Mouse (Mus musculus) forebrain, embryonic 13.5 days (tissue): ENCODE measurements around the gene Hmcn1. TPM values are rescaled to one million over a fixed set of nuclear protein-coding genes. Genes with fewer than 3 reads are reported as not detected.

Experiments used
- ATAC-seq: fragments of 200-750 bp; cut with Nextera tagmentation; 2 replicates; pipeline ENCODE4 v1.8.0; 2017
- H3K27ac ChIP-seq: fragments of 300-500 bp; sonication (generic); 2 replicates; pipeline ENCODE4 v1.5.1; 2015; ENCODE audit warnings: inconsistent platforms, mild to moderate bottlenecking, moderate library complexity
- H3K27me3 ChIP-seq: fragments of 300-500 bp; sonication (generic); 2 replicates; pipeline ENCODE4 v1.6.1; 2015; ENCODE audit warnings: mild to moderate bottlenecking, inconsistent platforms
- H3K36me3 ChIP-seq: fragments of 300-500 bp; sonication (generic); 2 replicates; pipeline ENCODE4 v1.6.1; 2015; ENCODE audit warnings: mild to moderate bottlenecking, inconsistent platforms; ENCODE audit not compliant: poor library complexity, severe bottlenecking
- H3K4me1 ChIP-seq: fragments of 300-500 bp; sonication (generic); 2 replicates; pipeline ENCODE4 v1.6.1; 2015; ENCODE audit warnings: inconsistent platforms
- H3K4me2 ChIP-seq: fragments of 300-500 bp; sonication (generic); 2 replicates; pipeline ENCODE4 v1.6.1; 2015; ENCODE audit warnings: inconsistent platforms, mild to moderate bottlenecking, moderate library complexity
- H3K4me3 ChIP-seq: fragments of 300-500 bp; sonication (generic); 2 replicates; pipeline ENCODE4 v1.5.1; 2015; ENCODE audit warnings: mild to moderate bottlenecking, inconsistent platforms
- H3K9ac ChIP-seq: fragments of 300-500 bp; sonication (generic); 2 replicates; pipeline ENCODE4 v1.6.1; 2015; ENCODE audit warnings: mild to moderate bottlenecking, inconsistent platforms
- H3K9me3 ChIP-seq: fragments of 300-500 bp; sonication (generic); replicated peaks from 2 replicates; pipeline ENCODE4 v1.6.1; 2016; ENCODE audit warnings: inconsistent platforms
- WGBS: fragments of 180-500 bp; shearing (Covaris S2); methylation state at CpG from one replicate; pipeline ENCODE4 v1.1.7; 2015; 5-methylcytosine and 5-hydroxymethylcytosine counted together
- polyA plus RNA-seq: library from polyadenylated mRNA; unstranded; fragments of >200 nt; fragmentation: Nextera tagmentation; extraction: Ambion mirVana; gene quantifications from 2 replicates; pipeline ENCODE4 v1.2.1, GENCODE M21; 2015

Hmcn1 gene
- polyA plus RNA-seq, 1 experiment from 2014 or later: 1.1 TPM

GRCm38 (mm10) chr1:150920276-150920675, 73.0 kb downstream of the Hmcn1 start:
- Histone ChIP-seq H3K27ac (no peak overlapping the region), H3K4me3 (no peak overlapping the region), H3K4me1 (0 out of 2 replicates have a peak, but pooled peaks cover 4% of the 10 kb centered on the region), H3K9me3 (no peaks in the 10 kb centered on the region), H3K27me3 (no peaks in the 10 kb centered on the region), H3K4me2 (no peak overlapping the region), H3K9ac (no peak overlapping the region), H3K36me3 (no peaks in the 10 kb centered on the region)
- ATAC-seq: 0 out of 2 replicates have a peak, but pooled peaks have one; percentile 27
- WGBS: 45% methylated on average over 6 of the region's 6 CpGs

DNA sequence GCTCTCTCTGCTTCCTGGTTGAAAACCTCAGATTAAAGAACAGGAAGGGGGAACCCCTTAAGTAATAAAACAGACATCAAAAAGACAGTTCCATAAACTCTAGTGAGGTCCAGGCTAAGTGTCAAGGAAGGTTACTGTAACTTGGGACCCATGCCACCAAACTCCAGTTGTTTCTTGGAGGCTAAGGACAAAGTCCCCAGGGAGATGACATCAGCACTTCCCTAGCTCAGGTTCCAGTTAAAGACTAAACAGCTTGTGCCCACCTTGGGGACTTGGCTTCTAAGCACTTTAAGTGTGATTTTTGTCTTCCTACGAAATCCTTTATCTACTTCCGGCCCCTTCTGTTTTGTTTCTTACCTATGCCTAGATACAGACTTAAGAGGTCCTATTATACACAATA, 78.3 kb downstream of the Hmcn1 start:
- Histone ChIP-seq H3K9me3 (no peaks in the 10 kb centered on the region), H3K27me3 (no peaks in the 10 kb centered on the region), H3K4me3 (no peak overlapping the region), H3K27ac (no peak overlapping the region), H3K4me1 (0 out of 2 replicates have a peak, but pooled peaks cover 4% of the 10 kb centered on the region), H3K9ac (no peak overlapping the region), H3K4me2 (no peak overlapping the region), H3K36me3 (no peaks in the 10 kb centered on the region)
- 87% methylated on average over 2 of the region's 2 CpGs for WGBS
- ATAC-seq: no peak

DNA sequence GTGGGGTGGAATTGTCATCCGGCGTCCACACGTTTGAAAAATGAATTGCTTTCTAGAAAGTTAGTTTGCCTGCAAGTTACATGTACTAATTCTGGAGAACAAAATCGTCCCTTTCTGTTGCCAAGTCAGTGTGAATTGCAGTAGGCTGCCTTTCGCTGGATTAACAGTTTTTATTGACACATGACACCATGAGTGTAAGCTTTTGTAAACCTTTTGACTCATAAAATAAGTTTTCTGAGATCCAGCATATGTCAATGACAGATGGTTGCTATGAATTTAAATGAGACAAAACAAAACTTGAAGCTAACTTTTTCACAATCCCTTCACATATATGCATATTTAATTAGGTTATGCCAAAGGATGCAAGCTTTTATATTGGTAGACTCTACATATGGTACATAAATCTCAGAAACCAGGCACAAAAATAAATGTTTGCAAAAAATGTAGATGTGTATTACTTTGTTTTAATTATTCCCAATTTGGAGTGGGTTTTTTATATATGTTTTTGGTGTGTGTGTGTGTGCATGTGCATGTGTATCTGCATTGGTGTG, 79.6 kb downstream of the Hmcn1 start:
- Histone ChIP-seq H3K4me1 (0 out of 2 replicates have a peak, but pooled peaks cover 4% of the 10 kb centered on the region), H3K4me2 (no peak overlapping the region), H3K9ac (no peak overlapping the region), H3K27me3 (no peaks in the 10 kb centered on the region), H3K27ac (no peak overlapping the region), H3K4me3 (no peak overlapping the region), H3K36me3 (no peaks in the 10 kb centered on the region), H3K9me3 (no peaks in the 10 kb centered on the region)
- peak; percentile 77; the same call in 1 of the 2 replicates for ATAC-seq
- WGBS: 81% methylated on average over 5 of the region's 5 CpGs

- Histone ChIP-seq H3K4me3 (no peak overlapping the region), H3K27ac (no peak overlapping the region), H3K9ac (no peak overlapping the region), H3K9me3 (no peaks in the 10 kb centered on the region), H3K4me2 (no peak overlapping the region), H3K4me1 (no peaks in the 10 kb centered on the region), H3K36me3 (no peaks in the 10 kb centered on the region), H3K27me3 (no peaks in the 10 kb centered on the region)
- WGBS: 91% methylated on average over 2 of the region's 2 CpGs
- no peak for ATAC-seq
Observed at GRCm38 (mm10) chr1:150909642-150910041, 83.6 kb downstream of the Hmcn1 start.

GRCm38 (mm10) chr1:150893677-150894188, 99.5 kb downstream of the Hmcn1 start:
- Histone ChIP-seq H3K27me3 (no peaks in the 10 kb centered on the region), H3K36me3 (no peaks in the 10 kb centered on the region), H3K9ac (no peak overlapping the region), H3K4me1 (peaks cover 4% of the 10 kb centered on the region; the same call in 1 of the 2 replicates), H3K4me2 (no peak overlapping the region), H3K9me3 (no peaks in the 10 kb centered on the region), H3K4me3 (no peak overlapping the region), H3K27ac (no peak overlapping the region)
- ATAC-seq: no peak
- WGBS: 87% methylated on average over 5 of the region's 5 CpGs

DNA sequence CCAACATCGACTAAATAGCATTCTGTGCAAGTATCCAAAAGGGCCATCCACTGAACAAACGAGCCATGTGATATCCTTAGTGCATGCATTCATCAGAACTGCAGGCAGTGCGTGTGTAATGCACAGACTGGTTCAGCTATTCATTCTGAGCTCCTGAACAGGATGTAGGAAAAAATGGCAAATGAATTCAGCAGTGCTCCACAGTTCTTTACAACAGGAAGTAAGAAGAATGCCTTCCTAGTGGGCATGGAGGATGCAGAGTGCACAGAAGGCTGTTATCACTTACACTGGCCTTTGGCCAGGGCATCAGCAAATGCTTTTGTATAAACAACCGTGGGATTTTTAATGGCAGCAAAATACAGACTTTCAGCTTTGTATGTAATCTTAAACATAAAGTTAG, 103.2 kb downstream of the Hmcn1 start:
- Histone ChIP-seq H3K27ac (no peak overlapping the region), H3K9me3 (no peaks in the 10 kb centered on the region), H3K4me1 (no peaks in the 10 kb centered on the region), H3K36me3 (no peaks in the 10 kb centered on the region), H3K4me3 (no peak overlapping the region), H3K9ac (no peak overlapping the region), H3K4me2 (no peak overlapping the region), H3K27me3 (no peaks in the 10 kb centered on the region)
- 53% methylated on average over 4 of the region's 4 CpGs for WGBS
- ATAC-seq: no peak

DNA sequence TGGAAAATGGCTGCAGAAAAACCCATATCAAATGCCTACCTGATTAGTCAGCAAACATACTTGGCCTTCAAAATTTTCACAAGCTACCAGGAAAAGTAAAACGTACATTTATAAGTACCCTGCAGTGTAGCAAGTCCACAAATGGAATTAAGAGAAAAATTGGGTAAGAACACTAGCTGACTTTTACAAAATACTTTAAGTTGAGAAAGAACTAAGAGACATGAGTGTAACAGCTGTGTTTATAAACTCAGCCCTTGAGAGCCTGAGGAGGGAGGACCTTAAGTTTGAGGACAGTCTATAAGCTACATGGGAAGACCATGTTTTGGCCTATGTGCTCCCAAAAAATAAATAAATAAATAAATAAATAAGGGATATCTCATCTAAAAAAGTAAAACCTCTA, 107.0 kb downstream of the Hmcn1 start:
- H3K27me3 ChIP-seq: no peaks in the 10 kb centered on the region
- H3K4me1 ChIP-seq: no peaks in the 10 kb centered on the region
- H3K9ac ChIP-seq: no peak overlapping the region
- no peak overlapping the region for H3K27ac ChIP-seq
- WGBS: 89% methylated on average over 1 of the region's 1 CpGs
- no peaks in the 10 kb centered on the region for H3K9me3 ChIP-seq
- no peak overlapping the region for H3K4me2 ChIP-seq
- no peak overlapping the region for H3K4me3 ChIP-seq
- no peak for ATAC-seq
- H3K36me3 ChIP-seq: no peaks in the 10 kb centered on the region

GRCm38 (mm10) chr1:150878421-150878820, 114.8 kb downstream of the Hmcn1 start:
- ATAC-seq: peak; percentile 57; the same call in 1 of the 2 replicates
- Histone ChIP-seq H3K36me3 (no peaks in the 10 kb centered on the region), H3K4me2 (no peak overlapping the region), H3K4me3 (no peak overlapping the region), H3K9me3 (no peaks in the 10 kb centered on the region), H3K27me3 (no peaks in the 10 kb centered on the region), H3K9ac (no peak overlapping the region), H3K27ac (no peak overlapping the region), H3K4me1 (no peaks in the 10 kb centered on the region; the same call in 1 of the 2 replicates)
- 86% methylated on average over 7 of the region's 7 CpGs for WGBS

DNA sequence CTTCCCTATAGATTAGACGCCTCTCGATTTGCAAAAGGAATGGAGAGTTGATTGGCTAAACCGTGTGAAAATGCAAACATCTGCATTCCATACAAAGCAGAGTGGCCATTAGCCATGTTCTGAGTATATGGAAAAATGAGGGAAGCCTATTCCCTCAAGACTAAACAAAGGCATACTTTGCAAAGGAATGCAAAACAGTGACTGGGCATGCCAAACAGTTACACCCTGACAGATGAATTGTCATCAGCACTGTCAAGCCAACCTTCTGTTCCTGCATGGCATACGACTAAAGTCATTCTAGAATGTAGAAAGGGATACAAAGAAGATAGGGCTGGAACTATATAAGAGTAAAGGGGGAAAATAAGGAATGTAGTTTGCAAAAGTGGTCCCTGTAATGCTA, 115.3 kb downstream of the Hmcn1 start:
- no peaks in the 10 kb centered on the region for H3K9me3 ChIP-seq
- H3K36me3 ChIP-seq: no peaks in the 10 kb centered on the region
- H3K4me1 ChIP-seq: no peaks in the 10 kb centered on the region; the same call in 1 of the 2 replicates
- H3K4me3 ChIP-seq: no peak overlapping the region
- no peaks in the 10 kb centered on the region for H3K27me3 ChIP-seq
- peak; percentile 86 for ATAC-seq
- WGBS: 33% methylated on average over 4 of the region's 4 CpGs
- no peak overlapping the region for H3K4me2 ChIP-seq
- H3K9ac ChIP-seq: no peak overlapping the region
- no peak overlapping the region for H3K27ac ChIP-seq

DNA sequence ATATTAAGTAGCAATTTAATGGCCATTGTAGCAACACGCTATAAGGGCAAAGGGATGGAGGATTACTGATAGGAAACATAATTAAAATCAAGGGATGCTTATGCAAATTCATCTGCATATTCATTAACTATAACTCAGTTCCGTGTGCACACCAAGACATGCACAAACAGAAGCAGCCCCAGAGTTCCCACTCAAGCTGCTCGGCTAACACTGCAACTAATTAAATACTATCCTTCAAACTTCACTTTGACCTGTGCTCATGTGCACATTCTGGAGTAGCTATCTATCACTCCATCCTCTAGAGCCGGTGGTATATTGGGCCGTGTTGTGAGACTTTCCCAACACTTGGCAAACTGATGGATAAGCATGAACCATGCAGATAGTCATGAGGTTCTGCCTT, 119.2 kb downstream of the Hmcn1 start:
- Histone ChIP-seq H3K4me1 (no peaks in the 10 kb centered on the region; the same call in 1 of the 2 replicates), H3K4me2 (no peak overlapping the region), H3K36me3 (no peaks in the 10 kb centered on the region), H3K9me3 (no peaks in the 10 kb centered on the region), H3K27me3 (no peaks in the 10 kb centered on the region), H3K9ac (no peak overlapping the region), H3K4me3 (no peak overlapping the region), H3K27ac (no peak overlapping the region)
- ATAC-seq: no peak; the same call in 1 of the 2 replicates
- 72% methylated on average over 5 of the region's 5 CpGs for WGBS

GRCm38 (mm10) chr1:150873231-150873630, 120.0 kb downstream of the Hmcn1 start:
- H3K4me2 ChIP-seq: no peak overlapping the region
- 80% methylated on average over 6 of the region's 6 CpGs for WGBS
- ATAC-seq: no peak
- no peaks in the 10 kb centered on the region for H3K9me3 ChIP-seq
- H3K27ac ChIP-seq: no peak overlapping the region
- H3K27me3 ChIP-seq: no peaks in the 10 kb centered on the region
- H3K9ac ChIP-seq: no peak overlapping the region
- no peaks in the 10 kb centered on the region; the same call in 1 of the 2 replicates for H3K4me1 ChIP-seq
- no peaks in the 10 kb centered on the region for H3K36me3 ChIP-seq
- H3K4me3 ChIP-seq: no peak overlapping the region

GRCm38 (mm10) chr1:150872105-150872504, 121.1 kb downstream of the Hmcn1 start:
- no peaks in the 10 kb centered on the region for H3K9me3 ChIP-seq
- ATAC-seq: no peak
- no peaks in the 10 kb centered on the region for H3K27me3 ChIP-seq
- H3K36me3 ChIP-seq: no peaks in the 10 kb centered on the region
- H3K9ac ChIP-seq: no peak overlapping the region
- no peak overlapping the region for H3K4me3 ChIP-seq
- H3K27ac ChIP-seq: no peak overlapping the region
- no peaks in the 10 kb centered on the region for H3K4me1 ChIP-seq
- no peak overlapping the region for H3K4me2 ChIP-seq
- 92% methylated on average over 3 of the region's 3 CpGs for WGBS

GRCm38 (mm10) chr1:150869189-150869588, 124.0 kb downstream of the Hmcn1 start:
- Histone ChIP-seq H3K36me3 (no peaks in the 10 kb centered on the region), H3K27me3 (no peaks in the 10 kb centered on the region), H3K4me2 (no peak overlapping the region), H3K9ac (no peak overlapping the region), H3K27ac (no peak overlapping the region), H3K9me3 (no peaks in the 10 kb centered on the region), H3K4me3 (no peak overlapping the region), H3K4me1 (no peaks in the 10 kb centered on the region)
- no peak for ATAC-seq
